ENCODE assay signal across 8 mouse cellular contexts in genomic region chr10:90689854-90690513, GRCm38 (mm10).
DNase-seq lines count a peak whose midpoint lies in the region; ATAC-seq and TF ChIP-seq lines count a peak whose summit lies in the region.

No protein-coding gene starts in this region.

- DNase-seq in cerebellum, adult 11 months = peak; percentile 72
- DNase-seq in G1E (ENCODE audit: low spot score) = peak; percentile 1
- peak; percentile 75 to 82 for DNase-seq in cerebellum, adult 2 months
- peak; percentile 82 to 85 for DNase-seq in kidney, postnatal 4 days
- peak; percentile 24 for DNase-seq in skeletal muscle tissue, adult 2 months (ENCODE audit: low read depth, low spot score)

- TF ChIP-seq CTCF in G1E (IDR thresholded peaks at IDR 0.05; ENCODE audit: low read depth, low read length) = peak; percentile 24; the same call in 1 of the 2 replicates
- peak; percentile 33; the same call in 1 of the 2 replicates for TF ChIP-seq CTCF in cerebellum, adult 2 months (IDR thresholded peaks at IDR 0.05; ENCODE audit: borderline replicate concordance, insufficient read depth, low read depth, low read length)

- no peak for ATAC-seq in cerebellum, adult (ENCODE audit: insufficient number of reproducible peaks, low FRiP score, low TSS enrichment)
- ATAC-seq in G1E (ENCODE audit: extremely low read depth, insufficient number of reproducible peaks, low FRiP score, poor library complexity, severe bottlenecking) = no peak
- peak; percentile 48 for ATAC-seq in frontal cortex, adult (ENCODE audit: low TSS enrichment)
- ATAC-seq in megakaryocyte, adult 5-6 weeks (ENCODE audit: poor library complexity, severe bottlenecking) = 0 out of 2 replicates have a peak, but pooled peaks have one; percentile 57

- H3K4me3 ChIP-seq in G1E (ENCODE audit: low read depth, low read length) = no peak overlapping the region
- H3K4me3 ChIP-seq in cerebellum, adult 2 months (replicated peaks; ENCODE audit: insufficient read depth, low read depth, low read length) = no peak overlapping the region

- peaks cover 8% of the 10 kb centered on the region for H3K9me3 ChIP-seq in G1E (replicated peaks)

- no peaks in the 10 kb centered on the region for H3K4me1 ChIP-seq in G1E (ENCODE audit: insufficient read depth, low read depth, low read length)
- peaks cover 11% of the 10 kb centered on the region for H3K4me1 ChIP-seq in cerebellum, adult 2 months (ENCODE audit: control insufficient read depth, insufficient read depth, low read length)

- H3K36me3 ChIP-seq in G1E (replicated peaks) = no peaks in the 10 kb centered on the region

- no peak overlapping the region for H3K27ac ChIP-seq in cerebellum, adult 2 months (ENCODE audit: insufficient read depth, low read length)

- WGBS in cerebellum, adult 2 months = 52% methylated on average over 11 of the region's 11 CpGs

- no peaks in the 10 kb centered on the region for H3K27me3 ChIP-seq in G1E (ENCODE audit: insufficient read depth, low read length)
- H3K27me3 ChIP-seq in cerebellum, adult 2 months (ENCODE audit: control insufficient read depth, insufficient read depth, low read length) = no peaks in the 10 kb centered on the region

- no peak for TF ChIP-seq POLR2A in cerebellum, adult 2 months (IDR thresholded peaks at IDR 0.05; ENCODE audit: borderline replicate concordance, insufficient read depth, low read length)

Comparison
In these comparisons a context has a peak if more than half of its experiments do, and no peak if none do; other contexts are left out.
1. DNase-seq: peak in every context shown above with its lines; median percentile 84 in kidney, postnatal 4 days; 78 in cerebellum, adult 2 months; 72 in cerebellum, adult 11 months; 24 in skeletal muscle tissue, adult 2 months; 1 in G1E.
2. ATAC-seq: peak in frontal cortex, adult (single experiment) and megakaryocyte, adult 5-6 weeks (single experiment); none in cerebellum, adult (single experiment) and G1E (single experiment).